Mouse (Mus musculus): Measurements from ENCODE around the gene Tmem52.

The Tmem52 gene

GRCm38 (mm10) chr4:155505671-155506295 is 36.9 kb downstream of the Tmem52 start:
- intact Hi-C loops (cut with DNase I): no loop called here

GRCm38 (mm10) chr4:155508614-155509013 is 39.7 kb downstream of the Tmem52 start:
- intact Hi-C loops (cut with DNase I): no loop called here

- intact Hi-C loops (cut with DNase I): no loop called here
Observed at GRCm38 (mm10) chr4:155510981-155511380, 42.1 kb downstream of the Tmem52 start.

- intact Hi-C loops (cut with DNase I): no loop called here
Observed at GRCm38 (mm10) chr4:155514810-155515209, 45.9 kb downstream of the Tmem52 start.

GRCm38 (mm10) chr4:155517948-155518517 is 49.1 kb downstream of the Tmem52 start:
- intact Hi-C loops (cut with DNase I): no loop called here
